In the genomic region with DNA sequence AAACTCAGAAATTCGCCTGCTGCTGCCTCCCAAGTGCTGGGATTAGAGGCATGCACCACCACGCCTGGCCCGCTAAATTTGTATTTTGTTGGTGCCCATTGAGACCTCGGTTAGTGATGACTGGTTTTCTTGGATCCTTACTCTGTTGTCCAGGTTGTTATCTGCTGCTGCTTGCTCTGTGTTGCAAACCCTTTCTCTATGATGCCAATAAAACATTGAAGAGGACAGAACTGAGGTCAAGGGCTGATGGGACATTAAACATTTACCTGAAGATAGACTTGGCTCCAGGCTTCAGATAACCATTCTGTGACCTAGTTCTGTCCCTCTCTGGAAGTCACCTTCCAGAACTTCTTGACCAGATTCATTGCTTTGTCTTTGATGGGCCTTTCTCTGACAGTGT, we compare ENCODE assay signal across 28 mouse cellular contexts.
"Had no signal": no experiment of that assay in that cellular context is flagged by ENCODE, and none has a peak within 500 bp of the region (broad histone marks: within the 10 kb centered on the region; RNA-seq: fewer than 3 reads in every experiment).

No protein-coding gene starts in this region.

- ATAC-seq: forebrain, embryonic 13.5 days; forebrain, embryonic 14.5 days; forebrain, embryonic 15.5 days; forebrain, embryonic 16.5 days; forebrain, postnatal 0 days had no signal

- H3K4me1 ChIP-seq: embryonic facial prominence, embryonic 10.5 days; embryonic facial prominence, embryonic 12.5 days; embryonic facial prominence, embryonic 13.5 days; embryonic facial prominence, embryonic 15.5 days; forebrain, embryonic 10.5 days; forebrain, embryonic 15.5 days had no signal

- H3K4me3 ChIP-seq: embryonic facial prominence, embryonic 10.5 days; embryonic facial prominence, embryonic 12.5 days; embryonic facial prominence, embryonic 13.5 days; embryonic facial prominence, embryonic 15.5 days; erythroblast, embryonic 14.5 days; forebrain, embryonic 10.5 days; forebrain, embryonic 12.5 days; forebrain, embryonic 13.5 days; forebrain, embryonic 15.5 days; gastrocnemius, adult 2 months; heart, adult 2 months had no signal

- H3K36me3 ChIP-seq: embryonic facial prominence, embryonic 10.5 days; embryonic facial prominence, embryonic 12.5 days; embryonic facial prominence, embryonic 13.5 days; embryonic facial prominence, embryonic 15.5 days; forebrain, embryonic 10.5 days; forebrain, embryonic 12.5 days; forebrain, embryonic 15.5 days had no signal

- H3K27ac ChIP-seq: embryonic facial prominence, embryonic 10.5 days; embryonic facial prominence, embryonic 12.5 days; embryonic facial prominence, embryonic 13.5 days; embryonic facial prominence, embryonic 15.5 days; forebrain, embryonic 10.5 days; forebrain, embryonic 12.5 days; forebrain, embryonic 13.5 days; forebrain, embryonic 15.5 days; gastrocnemius, adult 2 months; heart, adult 2 months had no signal

- H3K27me3 ChIP-seq: embryonic facial prominence, embryonic 12.5 days; embryonic facial prominence, embryonic 13.5 days; embryonic facial prominence, embryonic 15.5 days; forebrain, embryonic 12.5 days; forebrain, embryonic 13.5 days; forebrain, embryonic 15.5 days had no signal

- H3K4me2 ChIP-seq: embryonic facial prominence, embryonic 12.5 days; embryonic facial prominence, embryonic 13.5 days; embryonic facial prominence, embryonic 15.5 days; forebrain, embryonic 12.5 days; forebrain, embryonic 13.5 days; forebrain, embryonic 15.5 days had no signal

- H3K9ac ChIP-seq: embryonic facial prominence, embryonic 12.5 days; embryonic facial prominence, embryonic 13.5 days; embryonic facial prominence, embryonic 15.5 days; forebrain, embryonic 12.5 days; forebrain, embryonic 13.5 days; forebrain, embryonic 15.5 days; forebrain, postnatal 0 days had no signal

- DNase-seq: cerebellum, adult 2 months; cerebellum, adult 8-10 months; cerebellum, adult 9-10 months; cerebellum, adult 9-11 months; cerebellum, postnatal 10 days; cerebellum, postnatal 14 days; cerebellum, postnatal 25 days; cerebellum, postnatal 36 days; embryo, embryonic 11 days; forebrain, postnatal 0 days; gastrocnemius, adult 2 months; gastrocnemius, postnatal 10 days; gastrocnemius, postnatal 14 days; gastrocnemius, postnatal 25 days; gastrocnemius, postnatal 36 days; heart, adult 18-20 months; heart, adult 2 months had no signal

- H3K9me3 ChIP-seq: embryonic facial prominence, embryonic 10.5 days; embryonic facial prominence, embryonic 12.5 days; embryonic facial prominence, embryonic 13.5 days; embryonic facial prominence, embryonic 15.5 days; forebrain, embryonic 10.5 days; forebrain, embryonic 12.5 days; forebrain, embryonic 13.5 days; forebrain, embryonic 15.5 days had no signal
